Mouse (Mus musculus) limb, embryonic 10.5 days (tissue): Measurements from ENCODE around the gene Tmc4. TPM values are rescaled to one million over a fixed set of nuclear protein-coding genes. Genes with fewer than 3 reads are reported as not detected.

Experiments
- DNase-seq: peaks from one replicate; pipeline ENCODE4 v3.0.0-alpha.2; 2017; ENCODE audit warnings: low spot score
- H3K27ac ChIP-seq: fragments of 300-500 bp; sonication (generic); 2 replicates; pipeline ENCODE4 v1.5.1; 2016; ENCODE audit warnings: mild to moderate bottlenecking
- H3K27me3 ChIP-seq: fragments of 300-500 bp; sonication (generic); 2 replicates; pipeline ENCODE4 v1.6.1; 2016; ENCODE audit warnings: low read depth, mild to moderate bottlenecking; ENCODE audit not compliant: poor library complexity, severe bottlenecking
- H3K36me3 ChIP-seq: fragments of 300-500 bp; sonication (generic); 2 replicates; pipeline ENCODE4 v1.6.1; 2016; ENCODE audit warnings: mild to moderate bottlenecking, moderate library complexity
- H3K4me1 ChIP-seq: fragments of 300-500 bp; sonication (generic); 2 replicates; pipeline ENCODE4 v1.6.1; 2016
- H3K4me3 ChIP-seq: fragments of 300-500 bp; sonication (generic); 2 replicates; pipeline ENCODE4 v1.5.1; 2016; ENCODE audit warnings: mild to moderate bottlenecking, moderate library complexity
- H3K9me3 ChIP-seq: fragments of 300-500 bp; sonication (generic); replicated peaks from 2 replicates; pipeline ENCODE4 v1.6.1; 2016; ENCODE audit warnings: mild to moderate bottlenecking
- WGBS: fragments of 180-500 bp; shearing (Covaris S2); methylation state at CpG from one replicate; pipeline ENCODE4 v1.1.7; 2016; 5-methylcytosine and 5-hydroxymethylcytosine counted together
- polyA plus RNA-seq: library from polyadenylated mRNA; unstranded; fragments of >200 nt; fragmentation: Nextera tagmentation; extraction: Ambion mirVana; gene quantifications from 2 replicates; pipeline ENCODE4 v1.2.1, GENCODE M21; 2016

Gene Tmc4
- polyA plus RNA-seq, 1 experiment from 2014 or later = 5.0 TPM

GRCm38 (mm10) chr7:3644672-3645487 is 32.5 kb downstream of the Tmc4 start, which contains the start of gene Cnot3:
Gene Cnot3, plus strand, starts transcription at chr7:3645268.
- Histone ChIP-seq H3K27me3 (no peaks in the 10 kb centered on the region), H3K36me3 (peaks cover 55% of the 10 kb centered on the region), H3K27ac (peak within 1 kb of the TSS; percentile 98), H3K9me3 (no peaks in the 10 kb centered on the region), H3K4me1 (peaks cover 32% of the 10 kb centered on the region), H3K4me3 (peak within 1 kb of the TSS; percentile 99)
- DNase-seq = peak; percentile 93
- under 1% methylated on average over 58 of the region's 58 CpGs for whole genome bisulfite sequencing

DNA sequence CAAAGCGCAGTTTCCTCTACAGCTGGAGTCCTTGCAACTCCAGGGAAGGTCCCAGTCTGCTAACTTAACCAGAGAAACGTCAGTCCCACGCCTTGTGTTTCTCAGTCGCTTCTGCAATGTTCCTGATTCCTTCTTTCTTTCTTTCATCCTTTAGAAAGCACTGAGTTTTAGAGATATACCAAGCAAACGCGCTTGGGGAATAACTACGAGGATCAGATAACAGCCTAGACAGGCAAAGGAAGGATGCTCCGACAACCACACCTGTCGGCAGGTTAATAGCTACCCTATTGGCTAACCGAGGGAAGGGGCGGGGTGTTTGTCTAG is 33.0 kb downstream of the Tmc4 start:
- H3K27me3 ChIP-seq = no peaks in the 10 kb centered on the region
- DNase-seq = peak; percentile 40
- H3K4me1 ChIP-seq = peaks cover 32% of the 10 kb centered on the region
- H3K4me3 ChIP-seq = peak overlapping the region; percentile 99
- 0 out of 2 replicates have a peak overlapping the region, but pooled peaks have one; percentile 98 for H3K27ac ChIP-seq
- WGBS = 1% methylated on average over 11 of the region's 11 CpGs
- peaks cover 56% of the 10 kb centered on the region for H3K36me3 ChIP-seq
- H3K9me3 ChIP-seq = no peaks in the 10 kb centered on the region

DNA sequence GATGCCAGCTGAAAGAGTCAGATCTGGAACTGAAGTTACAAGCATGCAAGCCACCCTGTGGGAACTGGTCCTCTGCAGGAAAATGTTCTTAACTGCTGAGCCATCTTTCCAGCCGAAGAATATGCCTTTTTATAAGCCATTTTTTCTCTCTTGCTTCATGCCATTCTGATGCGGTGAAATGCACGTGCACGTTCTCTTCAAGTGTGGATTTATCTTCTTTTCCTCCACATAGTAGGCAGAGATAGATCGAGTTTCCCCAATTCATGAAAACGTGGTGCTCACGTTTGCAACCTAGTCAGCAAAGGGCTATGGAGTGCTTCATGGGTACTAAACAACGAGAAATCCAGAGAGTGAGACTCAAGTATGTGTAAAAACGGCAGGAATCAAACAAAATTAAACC is 33.5 kb downstream of the Tmc4 start:
- WGBS = 29% methylated on average over 9 of the region's 9 CpGs
- H3K9me3 ChIP-seq = no peaks in the 10 kb centered on the region
- H3K27ac ChIP-seq = no peak overlapping the region
- H3K4me3 ChIP-seq = peak overlapping the region; percentile 99
- H3K27me3 ChIP-seq = no peaks in the 10 kb centered on the region
- no peak for DNase-seq
- peaks cover 57% of the 10 kb centered on the region for H3K36me3 ChIP-seq
- peaks cover 32% of the 10 kb centered on the region for H3K4me1 ChIP-seq

- Histone ChIP-seq H3K27me3 (no peaks in the 10 kb centered on the region), H3K9me3 (no peaks in the 10 kb centered on the region), H3K27ac (no peak overlapping the region), H3K4me1 (peaks cover 30% of the 10 kb centered on the region), H3K4me3 (peak overlapping the region; percentile 99; the same call in 1 of the 2 replicates), H3K36me3 (peaks cover 57% of the 10 kb centered on the region)
- DNase-seq = no peak
- 77% methylated on average over 5 of the region's 5 CpGs for WGBS
These were observed 33.9 kb downstream of the Tmc4 start for GRCm38 (mm10) chr7:3643412-3643811.

DNA sequence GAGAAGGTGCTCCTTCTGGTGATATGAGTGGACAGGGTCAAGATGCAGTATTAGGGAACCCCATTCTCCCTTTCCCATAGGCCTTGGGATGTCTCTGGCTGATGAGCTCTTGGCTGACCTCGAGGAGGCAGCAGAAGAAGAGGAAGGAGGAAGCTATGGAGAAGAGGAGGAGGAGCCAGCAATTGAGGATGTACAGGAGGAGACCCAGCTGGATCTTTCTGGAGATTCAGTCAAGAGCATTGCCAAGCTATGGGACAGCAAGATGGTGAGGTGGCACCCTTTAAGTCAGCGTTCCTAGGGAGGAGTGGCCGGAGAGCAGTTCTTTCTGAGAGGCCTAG is 46.9 kb downstream of the Tmc4 start:
- H3K4me1 ChIP-seq = peaks cover 17% of the 10 kb centered on the region
- DNase-seq = no peak
- no peaks in the 10 kb centered on the region for H3K27me3 ChIP-seq
- 58% methylated on average over 3 of the region's 3 CpGs for WGBS
- H3K27ac ChIP-seq = peak overlapping the region; percentile 85
- peak overlapping the region; percentile 75 for H3K4me3 ChIP-seq
- H3K36me3 ChIP-seq = peaks cover 64% of the 10 kb centered on the region
- no peaks in the 10 kb centered on the region for H3K9me3 ChIP-seq

DNA sequence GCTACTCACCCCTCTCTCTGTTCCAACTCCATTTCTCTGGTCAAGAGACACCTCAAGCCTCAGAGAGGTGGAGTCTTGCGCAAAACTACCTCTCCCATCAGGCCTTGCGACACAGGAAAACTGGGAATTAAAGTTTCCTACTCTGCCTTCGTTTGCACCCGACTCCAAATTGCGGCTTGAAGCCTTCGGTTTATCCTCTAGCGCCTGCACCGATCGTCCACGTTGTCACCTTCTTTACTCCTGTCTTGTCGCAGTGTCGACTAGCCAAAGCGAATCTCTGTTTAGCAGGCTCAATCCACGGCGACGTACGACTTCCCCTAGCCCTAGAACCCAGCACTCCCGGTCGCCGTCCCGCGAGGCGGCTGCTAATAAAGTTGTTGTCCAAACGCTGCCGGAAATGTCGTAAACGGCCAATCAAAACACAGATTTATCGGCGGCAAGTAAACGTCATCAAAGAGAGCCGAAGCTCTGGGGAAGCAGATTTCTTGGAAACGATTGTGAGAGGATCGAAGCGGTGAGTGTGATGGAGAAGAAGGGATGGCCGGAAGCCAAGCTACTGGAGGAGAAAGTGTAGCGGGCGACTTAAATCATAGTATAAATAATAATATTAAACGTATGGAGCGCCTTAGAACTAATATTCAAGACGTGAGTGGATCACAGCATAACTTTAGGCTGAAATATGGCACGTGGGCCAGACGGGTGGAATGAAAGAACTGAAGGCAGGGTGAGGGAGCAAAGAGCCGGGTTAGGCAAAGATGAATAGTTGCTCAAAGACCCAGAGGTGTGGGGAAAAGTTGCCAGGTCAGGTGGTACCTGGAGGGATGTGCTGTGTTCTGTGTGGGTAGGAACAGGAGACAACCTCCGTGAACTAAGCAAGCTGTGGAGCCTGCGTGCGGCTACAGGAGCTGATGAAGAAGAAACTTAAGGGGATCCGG is 47.5 kb downstream of the Tmc4 start, which contains the start of the genes Tfpt and Prpf31:
Tfpt (minus strand) TSS at position 387 of the 935 bp plus-strand sequence.
Prpf31 (plus strand) TSS at position 443 of the 935 bp plus-strand sequence.
- Histone ChIP-seq H3K36me3 (peaks cover 64% of the 10 kb centered on the region), H3K27ac (peak within 1 kb of the TSS; percentile 85), H3K4me3 (peak within 1 kb of the TSS; percentile 75), H3K4me1 (peaks cover 17% of the 10 kb centered on the region), H3K27me3 (no peaks in the 10 kb centered on the region), H3K9me3 (no peaks in the 10 kb centered on the region)
- WGBS = 1% methylated on average over 47 of the region's 47 CpGs
- DNase-seq = peak; percentile 93

DNA sequence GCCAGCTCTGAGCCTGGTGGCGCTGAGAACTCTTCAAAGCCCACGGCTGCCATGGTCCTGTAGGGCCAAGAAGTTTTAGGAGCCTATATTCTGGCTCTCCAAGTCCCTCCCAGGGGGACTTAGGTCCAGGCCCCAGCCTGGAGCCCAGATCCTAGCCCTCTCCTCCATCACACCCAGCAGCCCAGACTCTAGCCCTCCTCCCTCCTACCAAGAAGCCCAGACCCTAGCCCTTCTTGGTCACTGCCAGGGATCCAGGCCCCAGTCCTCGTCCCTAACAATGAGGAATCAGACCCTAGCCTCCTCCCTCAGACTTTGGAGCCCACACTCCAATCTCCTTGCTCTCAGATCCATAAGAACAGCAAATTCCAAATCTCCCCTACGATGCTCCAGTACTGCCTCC is 48.3 kb downstream of the Tmc4 start:
- H3K4me1 ChIP-seq = peaks cover 17% of the 10 kb centered on the region
- H3K4me3 ChIP-seq = peak overlapping the region; percentile 75
- peaks cover 64% of the 10 kb centered on the region for H3K36me3 ChIP-seq
- no peak for DNase-seq
- no peaks in the 10 kb centered on the region for H3K9me3 ChIP-seq
- WGBS = 34% methylated on average over 4 of the region's 4 CpGs
- H3K27ac ChIP-seq = peak overlapping the region; percentile 85
- H3K27me3 ChIP-seq = no peaks in the 10 kb centered on the region

GRCm38 (mm10) chr7:3617242-3617995 is 59.9 kb downstream of the Tmc4 start, which contains the start of gene Ndufa3:
Gene Ndufa3, plus strand, starts transcription at chr7:3617373.
- WGBS = 1% methylated on average over 32 of the region's 32 CpGs
- H3K27ac ChIP-seq = peak within 1 kb of the TSS; percentile 88
- H3K27me3 ChIP-seq = no peaks in the 10 kb centered on the region

DNA sequence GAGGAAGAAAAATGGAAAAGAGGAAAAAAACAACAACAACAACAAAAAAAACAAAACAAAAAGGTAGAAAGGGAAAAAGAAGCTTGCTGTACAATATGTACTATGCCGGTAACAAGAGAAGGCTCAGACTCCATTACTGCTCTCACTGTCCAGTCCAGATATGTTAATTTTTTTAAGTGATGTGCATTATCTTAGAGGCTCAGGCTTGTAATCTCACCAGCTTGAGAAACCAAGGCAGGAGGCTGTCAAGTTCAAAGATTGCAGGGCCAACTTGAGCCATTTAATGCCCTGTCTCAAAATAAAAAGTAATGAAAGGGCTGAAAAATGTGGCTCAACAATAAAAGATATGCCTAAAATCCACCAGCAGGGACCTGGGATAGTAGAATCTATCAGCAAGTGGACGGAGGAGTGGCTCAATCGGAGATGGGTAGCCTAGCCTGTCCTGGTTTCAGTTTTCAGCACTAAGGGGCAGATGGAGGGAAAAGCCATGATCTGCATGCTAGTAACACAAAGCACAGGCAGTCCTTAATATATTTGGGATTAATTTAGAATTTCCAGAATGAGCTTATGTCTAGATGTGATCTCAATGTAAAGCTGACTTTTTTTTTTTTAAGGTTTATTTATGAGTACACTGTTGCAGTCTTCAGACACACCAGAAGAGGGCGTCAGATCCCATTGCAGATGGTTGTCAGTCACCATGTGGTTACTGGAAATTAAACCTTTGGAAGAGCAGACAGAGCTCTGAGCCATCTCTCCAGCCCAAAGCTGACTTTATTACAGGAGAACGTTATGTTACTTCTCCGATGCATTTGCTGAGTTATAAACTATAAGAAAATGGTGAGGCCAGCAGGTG is 60.7 kb downstream of the Tmc4 start:
- Histone ChIP-seq H3K27ac (no peak overlapping the region), H3K4me3 (peak overlapping the region; percentile 81)
- 45% methylated on average over 6 of the region's 6 CpGs for WGBS

More at GRCm38 (mm10) chr7:3617242-3617995, 59.9 kb downstream of the Tmc4 start, which contains the start of gene Ndufa3:
- H3K4me3 ChIP-seq = peak within 1 kb of the TSS; percentile 81
- no peaks in the 10 kb centered on the region for H3K9me3 ChIP-seq
- peaks cover 39% of the 10 kb centered on the region for H3K36me3 ChIP-seq
- DNase-seq = peak; percentile 82
- H3K4me1 ChIP-seq = peaks cover 7% of the 10 kb centered on the region

GRCm38 (mm10) chr7:3616057-3616388 is 61.3 kb downstream of the Tmc4 start, which contains the start of gene Oscar:
Gene Oscar, minus strand, starts transcription at chr7:3616157.
- 83% methylated on average over 4 of the region's 4 CpGs for WGBS
- peaks cover 7% of the 10 kb centered on the region for H3K4me1 ChIP-seq
- DNase-seq = no peak
- peaks cover 25% of the 10 kb centered on the region for H3K36me3 ChIP-seq
- no peak within 1 kb of the TSS for H3K27ac ChIP-seq
- no peaks in the 10 kb centered on the region for H3K9me3 ChIP-seq
- H3K27me3 ChIP-seq = no peaks in the 10 kb centered on the region
- peak within 1 kb of the TSS; percentile 81 for H3K4me3 ChIP-seq

More for the DNA sequence above, 60.7 kb downstream of the Tmc4 start:
- DNase-seq = no peak
- Histone ChIP-seq H3K27me3 (no peaks in the 10 kb centered on the region), H3K9me3 (no peaks in the 10 kb centered on the region), H3K4me1 (peaks cover 7% of the 10 kb centered on the region), H3K36me3 (peaks cover 31% of the 10 kb centered on the region)
